Mouse (Mus musculus): Measurements from ENCODE around the gene Hist1h2aa.

Gene Hist1h2aa

GRCm38 (mm10) chr13:23934211-23934520 is at the start of gene Hist1h2aa:
Hist1h2aa (plus strand) TSS chr13:23934462.
- no peak for DNase-seq (ENCODE audit: extremely low spot score)

- DNase-seq (ENCODE audit: extremely low spot score): peak; percentile 17
Measured at GRCm38 (mm10) chr13:23885540-23885939, 48.7 kb upstream of the Hist1h2aa start.

- DNase-seq (ENCODE audit: extremely low spot score): no peak
Measured at GRCm38 (mm10) chr13:23887026-23887725, 47.1 kb upstream of the Hist1h2aa start.

GRCm38 (mm10) chr13:23889011-23889605 is 45.2 kb upstream of the Hist1h2aa start:
- peak; percentile 12 for DNase-seq (ENCODE audit: extremely low spot score)

DNA sequence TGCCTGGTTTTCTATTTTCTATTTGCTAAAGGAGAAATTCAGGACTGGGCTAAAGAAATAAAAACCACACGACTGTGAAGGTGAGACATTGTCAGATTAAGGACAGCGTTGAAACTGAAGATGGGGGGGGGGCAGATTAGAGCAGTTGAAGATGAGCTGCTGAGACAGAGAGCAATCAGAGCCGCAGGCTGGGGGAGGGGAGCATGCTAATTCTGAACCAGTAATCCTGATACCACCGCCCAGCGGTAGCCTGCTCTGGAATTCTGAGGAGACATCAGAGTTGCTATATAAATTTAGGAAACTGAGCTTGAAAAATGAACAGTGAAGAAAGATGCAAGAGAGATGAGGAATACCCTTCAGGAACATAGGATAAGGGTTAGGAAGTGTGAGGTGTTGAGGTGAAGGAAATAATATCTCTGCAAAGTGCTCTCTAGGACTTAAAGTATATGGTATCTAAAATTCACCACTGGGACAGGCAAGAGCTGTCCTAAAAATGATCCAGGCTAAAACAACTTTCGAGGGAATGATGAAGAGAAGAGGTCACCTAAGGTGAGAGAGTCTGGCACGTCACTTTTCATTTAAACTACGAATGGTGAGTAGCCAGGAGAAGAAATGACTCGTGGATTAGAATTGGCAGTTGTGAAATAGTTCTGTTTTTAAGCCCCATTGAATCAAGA is 41.5 kb upstream of the Hist1h2aa start:
- DNase-seq (ENCODE audit: extremely low spot score): no peak

GRCm38 (mm10) chr13:23893269-23893593 is 41.0 kb upstream of the Hist1h2aa start:
- DNase-seq (ENCODE audit: extremely low spot score): peak; percentile 14

DNA sequence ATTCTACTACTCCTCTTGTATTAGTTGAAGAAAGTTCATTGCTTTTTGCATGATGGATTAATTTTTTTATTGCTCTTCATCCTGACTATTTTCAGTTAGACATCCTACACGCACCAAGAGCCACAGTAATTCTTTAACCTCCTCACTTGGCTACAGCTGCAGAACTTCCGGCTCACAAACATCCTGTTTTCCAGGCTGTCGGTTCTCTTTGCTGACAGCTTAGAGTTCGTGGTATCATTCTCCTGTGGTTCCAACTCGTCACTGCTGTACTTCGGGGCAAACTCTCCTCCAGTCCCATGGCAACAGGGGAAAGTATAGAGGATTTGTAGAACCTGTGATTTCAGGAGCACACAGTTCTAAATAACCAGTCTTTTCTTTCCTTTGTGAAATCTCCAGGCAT is 36.0 kb upstream of the Hist1h2aa start:
- DNase-seq (ENCODE audit: extremely low spot score): no peak

DNA sequence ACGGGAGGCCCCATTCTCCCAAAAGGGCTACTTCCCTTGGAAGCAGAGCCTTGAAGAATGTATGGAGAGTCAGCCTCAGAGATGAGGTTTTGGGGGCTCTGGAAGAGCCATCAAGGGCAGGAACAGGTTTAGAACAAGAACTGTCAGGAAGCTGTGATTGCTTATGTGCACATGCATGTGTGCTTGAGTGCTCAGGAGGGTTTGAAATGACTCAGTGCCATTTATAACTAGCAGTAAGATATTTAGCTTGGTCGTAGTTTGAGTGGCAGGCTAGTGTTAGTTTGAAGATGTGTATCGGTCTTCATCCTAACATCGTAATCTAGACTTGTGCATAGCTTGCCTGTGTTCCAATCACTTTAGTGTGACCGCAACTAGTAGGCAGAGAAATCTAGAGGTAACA is 27.4 kb upstream of the Hist1h2aa start:
- no peak for DNase-seq (ENCODE audit: extremely low spot score)

- DNase-seq (ENCODE audit: extremely low spot score): no peak
Measured at GRCm38 (mm10) chr13:23910121-23910520, 24.1 kb upstream of the Hist1h2aa start.

DNA sequence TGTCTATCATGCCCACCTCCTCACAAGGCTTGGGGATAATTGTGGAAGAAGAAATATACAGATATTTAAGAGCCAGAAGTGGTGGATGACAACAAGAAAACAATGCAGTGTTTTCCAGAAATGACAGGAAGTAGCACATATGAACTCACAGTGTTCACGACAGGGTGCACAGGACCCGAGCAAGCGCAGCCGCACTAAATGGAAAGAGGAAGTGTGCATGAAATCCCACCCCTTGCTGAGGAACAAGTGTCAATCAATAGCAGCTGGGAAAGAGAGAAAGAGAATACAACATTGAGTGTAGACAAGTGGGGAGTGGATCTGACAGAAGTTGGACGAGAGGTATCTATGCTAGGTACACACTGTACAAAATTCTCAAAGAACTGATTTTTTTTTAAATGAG is 22.9 kb upstream of the Hist1h2aa start:
- no peak for DNase-seq (ENCODE audit: extremely low spot score)

DNA sequence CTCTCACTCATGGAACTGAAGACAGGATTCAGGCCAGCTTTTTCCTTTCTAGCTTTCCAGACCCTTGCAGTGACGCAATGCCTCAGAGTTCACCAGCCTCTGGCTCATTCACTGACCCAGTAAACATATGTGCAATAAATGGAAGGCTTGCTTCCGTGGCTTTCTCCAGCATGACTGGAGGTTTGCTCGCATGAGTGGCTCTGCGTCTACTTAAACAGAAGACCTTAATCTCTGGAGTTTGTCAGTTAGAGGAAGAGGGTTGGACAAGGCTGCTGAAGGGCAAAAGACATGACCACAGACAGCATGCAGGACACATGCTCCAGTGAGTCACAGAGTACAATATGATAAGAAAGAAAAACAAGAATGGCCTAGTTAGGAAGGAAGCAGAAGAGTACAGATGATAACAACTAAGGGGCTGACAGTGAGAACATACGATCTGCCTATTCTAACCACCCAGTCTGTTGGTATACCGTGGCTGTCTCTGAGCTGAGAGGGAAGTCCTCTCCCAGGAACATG is 20.4 kb upstream of the Hist1h2aa start:
- DNase-seq (ENCODE audit: extremely low spot score): no peak

- DNase-seq (ENCODE audit: extremely low spot score): no peak
Measured at GRCm38 (mm10) chr13:23914376-23915167, 19.7 kb upstream of the Hist1h2aa start, which contains the start of gene Slc17a4. Slc17a4 (minus strand) TSS chr13:23915009.

DNA sequence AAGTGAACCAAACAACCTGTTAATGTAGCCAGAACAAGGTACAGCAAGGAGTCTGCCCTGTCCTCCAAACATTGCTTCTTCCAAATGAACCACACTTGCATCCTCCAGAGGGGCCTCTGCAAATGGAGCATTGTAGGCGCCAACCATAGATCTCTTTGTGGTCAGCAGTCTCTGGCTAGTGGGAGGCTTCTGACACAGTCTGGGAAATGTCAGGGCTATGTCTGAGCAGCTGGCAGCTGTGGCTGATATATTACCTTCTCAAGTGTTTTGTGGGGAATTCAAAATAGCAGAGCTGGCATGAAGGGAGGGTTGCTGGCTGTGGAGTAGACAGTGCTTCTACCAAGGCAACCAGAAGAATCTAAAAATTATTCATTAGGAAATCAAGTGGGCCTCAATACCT is 18.1 kb upstream of the Hist1h2aa start:
- no peak for DNase-seq (ENCODE audit: extremely low spot score)

DNA sequence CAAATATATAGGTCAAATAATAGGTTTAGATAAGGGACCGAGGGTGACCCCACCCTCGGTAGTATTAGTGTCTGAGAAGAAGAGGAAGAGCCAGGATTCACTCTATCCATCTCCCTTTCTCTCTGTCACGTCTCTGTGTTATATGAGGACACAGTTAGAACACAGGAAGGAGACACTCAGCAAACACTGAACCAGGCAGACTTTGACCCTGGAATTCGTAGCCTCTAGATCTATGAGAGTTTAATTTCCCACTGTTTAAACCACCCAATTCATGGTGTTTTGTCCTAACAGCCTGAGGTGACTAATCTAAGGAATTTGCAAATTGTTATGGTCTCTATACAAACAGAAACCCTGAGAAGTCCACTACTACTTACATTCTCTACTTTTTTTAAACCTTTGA is 16.6 kb upstream of the Hist1h2aa start:
- no peak for DNase-seq (ENCODE audit: extremely low spot score)

- DNase-seq (ENCODE audit: extremely low spot score): no peak
Measured at GRCm38 (mm10) chr13:23925792-23926191, 8.5 kb upstream of the Hist1h2aa start.

GRCm38 (mm10) chr13:23928637-23929036 is 5.6 kb upstream of the Hist1h2aa start:
- no peak for DNase-seq (ENCODE audit: extremely low spot score)

- no peak for DNase-seq (ENCODE audit: extremely low spot score)
Measured at GRCm38 (mm10) chr13:23930461-23930860, 3.8 kb upstream of the Hist1h2aa start.

DNA sequence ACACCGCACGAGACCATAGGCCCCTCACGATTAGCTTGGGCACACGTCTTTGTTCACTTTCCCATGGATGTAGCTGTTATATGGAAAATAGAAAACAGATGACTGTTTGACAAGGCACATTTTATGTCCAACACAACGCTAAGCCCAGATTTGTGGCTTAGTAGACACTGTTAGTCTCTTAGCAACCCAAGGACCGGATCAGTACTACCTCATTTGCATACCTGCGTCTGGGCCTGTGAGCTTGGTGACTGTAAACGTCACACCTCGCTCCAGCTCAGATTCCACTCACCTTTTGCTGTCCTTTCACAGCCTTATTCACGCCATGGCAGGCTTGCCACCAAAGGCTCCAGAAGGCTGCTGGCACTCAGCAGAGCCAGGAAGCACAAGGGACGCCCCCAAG is 3.4 kb upstream of the Hist1h2aa start:
- no peak for DNase-seq (ENCODE audit: extremely low spot score)

DNA sequence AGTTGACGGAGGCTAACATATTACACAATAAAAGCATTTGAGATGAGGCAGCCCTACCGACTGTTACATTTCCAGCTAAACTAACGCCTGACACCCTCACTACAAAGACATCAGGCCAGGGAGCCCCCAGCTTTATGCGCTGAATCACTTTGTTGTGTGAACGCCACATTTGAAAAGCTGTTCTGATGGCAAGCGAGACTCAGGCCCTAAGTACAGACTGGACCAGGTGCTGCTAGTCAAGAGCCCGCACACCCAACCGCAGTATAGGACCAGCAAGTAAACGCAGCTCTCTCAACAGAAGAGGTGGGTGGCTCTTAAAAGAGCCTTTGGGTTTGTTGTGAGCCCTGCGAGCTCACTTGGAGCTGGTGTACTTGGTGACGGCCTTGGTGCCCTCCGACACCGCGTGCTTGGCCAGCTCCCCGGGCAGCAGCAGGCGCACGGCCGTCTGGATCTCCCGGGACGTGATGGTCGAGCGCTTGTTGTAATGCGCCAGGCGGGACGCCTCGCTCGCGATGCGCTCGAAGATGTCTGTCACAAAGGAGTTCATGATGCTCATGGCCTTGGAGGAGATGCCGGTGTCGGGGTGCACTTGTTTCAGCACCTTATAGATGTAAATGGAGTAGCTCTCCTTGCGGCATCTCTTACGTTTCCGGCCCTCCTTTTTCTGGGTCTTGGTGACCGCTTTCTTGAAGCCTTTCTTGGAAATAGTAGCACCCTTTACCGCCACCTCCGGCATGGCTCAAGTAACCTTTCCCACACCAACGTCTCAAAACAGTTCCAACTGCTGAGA is 646 bp upstream of the Hist1h2aa start, which contains the start of gene Hist1h2ba:
Hist1h2ba (minus strand) TSS at position 736 of the 790 bp plus-strand sequence.
- DNase-seq (ENCODE audit: extremely low spot score): no peak

DNA sequence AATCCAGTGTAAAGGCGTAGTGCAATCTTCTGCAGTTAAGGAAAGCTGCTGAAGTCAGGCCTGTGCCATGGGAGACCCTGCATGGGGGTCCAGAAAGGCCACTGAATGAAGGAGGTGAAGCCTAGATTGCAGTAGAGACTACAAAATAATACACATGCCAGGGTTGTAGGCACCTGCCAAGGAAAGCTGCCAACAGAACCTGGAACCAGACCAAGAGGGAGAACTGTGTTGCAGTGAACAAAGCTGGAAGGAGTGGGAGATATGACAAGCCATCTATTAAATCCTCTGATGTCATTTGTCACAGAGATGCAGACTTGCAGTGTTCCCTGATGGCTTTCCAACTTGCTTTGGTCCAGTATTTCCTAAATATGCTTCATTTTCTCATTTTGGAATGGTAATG is 4.4 kb downstream of the Hist1h2aa start:
- no peak for DNase-seq (ENCODE audit: extremely low spot score)

DNA sequence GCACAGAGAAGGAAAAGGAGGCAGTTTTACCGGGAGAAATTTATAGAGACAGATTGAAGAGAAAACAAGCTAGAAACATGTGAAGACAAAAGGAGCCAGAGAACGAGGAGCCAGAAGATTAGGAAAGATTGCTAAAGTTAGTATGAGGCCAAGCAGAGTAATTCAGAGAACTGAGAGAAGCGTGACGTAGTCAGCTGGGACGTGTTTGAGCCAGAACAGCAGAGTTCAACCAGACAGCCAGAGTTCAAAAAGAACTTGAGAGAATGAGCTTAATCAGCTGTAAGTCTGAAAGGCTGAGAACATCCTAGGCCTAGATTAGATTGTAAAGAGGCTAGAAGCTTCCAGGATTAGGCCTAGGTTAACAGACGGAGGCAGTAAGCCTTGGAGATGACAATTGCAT is 6.0 kb downstream of the Hist1h2aa start:
- no peak for DNase-seq (ENCODE audit: extremely low spot score)

Data from embryo, embryonic 9.5 days (tissue).